Mouse (Mus musculus): ENCODE data around the gene Bnipl.

DNA sequence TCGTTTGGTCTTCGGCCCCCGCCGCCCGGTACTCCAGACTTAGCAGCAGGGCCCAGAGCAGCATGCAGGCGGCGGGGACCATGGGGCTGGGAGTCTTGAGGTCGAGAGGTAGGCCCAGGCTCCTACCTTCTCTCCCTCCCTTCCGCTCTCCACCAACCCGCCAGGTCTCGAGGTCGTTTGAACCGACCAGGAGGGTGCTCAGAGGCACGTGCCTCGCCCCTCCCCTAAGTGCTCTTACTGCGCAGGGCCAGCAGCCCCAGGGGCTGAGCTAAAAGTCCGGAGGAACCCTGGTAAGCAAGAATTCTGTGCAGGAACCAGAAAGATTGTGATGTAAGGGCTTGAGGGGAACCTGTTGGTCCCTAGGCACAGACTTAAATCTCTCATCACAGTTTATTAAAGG, 10.1 kb downstream of the Bnipl start:
- TF ChIP-seq CTCF (IDR thresholded peaks at IDR 0.05; ENCODE audit: borderline replicate concordance, insufficient read depth, low read length), result no peak
- TF ChIP-seq POLR2A (IDR thresholded peaks at IDR 0.05; ENCODE audit: low read depth, low read length), result no peak

Data from embryonic fibroblast, embryonic 13.5 days (primary cell).